Comparison of ENCODE assay signal across 16 mouse cellular contexts in genomic region chr3:108363626-108364025, GRCm38 (mm10). TPM values are rescaled to one million over a fixed set of nuclear protein-coding genes. Genes with fewer than 3 reads are reported as not detected.
DNase-seq lines count a peak whose midpoint lies in the region; ATAC-seq and TF ChIP-seq lines count a peak whose summit lies in the region.
"Had no signal": no experiment of that assay in that cellular context is flagged by ENCODE, and none has a peak within 500 bp of the region (broad histone marks: within the 10 kb centered on the region; RNA-seq: fewer than 3 reads in every experiment).

No protein-coding gene starts in this region.

- H3K4me1 ChIP-seq in forebrain, embryonic 14.5 days (ENCODE audit: control insufficient read depth, insufficient read depth, low read length), result peaks cover 4% of the 10 kb centered on the region; the same call in 1 of the 2 replicates
- H3K4me1 ChIP-seq in forebrain, embryonic 10.5 days, result peaks cover 53% of the 10 kb centered on the region
- H3K4me1 ChIP-seq in forebrain, postnatal 0 days (ENCODE audit: insufficient read depth), result 0 out of 2 replicates have a peak, but pooled peaks cover 4% of the 10 kb centered on the region

- intact Hi-C loops in left cerebral cortex, postnatal 14 days (cut with DNase I), result no loop called here
- intact Hi-C loops in heart, postnatal 10 days (cut with DNase I), result loop anchor here (5.0 kb wide), 1 partner anchor 51 kb away; no protein-coding TSS in a partner anchor

- TF ChIP-seq CTCF in forebrain, postnatal 0 days (IDR thresholded peaks at IDR 0.05; ENCODE audit: low read depth), result no peak

- no peak overlapping the region for H3K27ac ChIP-seq in forebrain, embryonic 14.5 days (ENCODE audit: low read depth, low read length)
- no peak overlapping the region for H3K27ac ChIP-seq in forebrain, embryonic 10.5 days
- no peak overlapping the region for H3K27ac ChIP-seq in forebrain, postnatal 0 days (ENCODE audit: low read depth, low read length)
- H3K27ac ChIP-seq: neural tube, embryonic 12.5 days had no signal

- no peak overlapping the region for H3K4me3 ChIP-seq in forebrain, embryonic 14.5 days (ENCODE audit: low read depth, low read length)
- no peak overlapping the region for H3K4me3 ChIP-seq in forebrain, embryonic 10.5 days
- no peak overlapping the region for H3K4me3 ChIP-seq in forebrain, postnatal 0 days (ENCODE audit: low read depth, low read length)
- H3K4me3 ChIP-seq: neural tube, embryonic 12.5 days had no signal

- H3K4me2 ChIP-seq in forebrain, embryonic 14.5 days (ENCODE audit: low read length), result no peak overlapping the region
- H3K4me2 ChIP-seq in forebrain, postnatal 0 days (ENCODE audit: low read depth), result no peak overlapping the region
- H3K4me2 ChIP-seq: neural tube, embryonic 12.5 days had no signal

- peak; percentile 37 for DNase-seq in forebrain, embryonic 14.5 days (ENCODE audit: low spot score)
- no peak for DNase-seq in forebrain, embryonic 10.5 days (ENCODE audit: extremely low spot score, low spot score)
- peak; percentile 40 to 62 for DNase-seq in left cerebral cortex, postnatal 14 days (ENCODE audit: low spot score in 2 of 2)
- no peak for DNase-seq in left cerebral cortex, adult 8-10 months (ENCODE audit: low spot score in 2 of 2)
- DNase-seq in forebrain, postnatal 0 days, result no peak
- DNase-seq in heart, postnatal 10 days, result peak; percentile 37 to 55
- no peak for DNase-seq in thymus, postnatal 10 days (ENCODE audit: low spot score in 2 of 2)
- DNase-seq in thymus, postnatal 36 days, result no peak
- DNase-seq: cerebellum, postnatal 14 days; kidney, adult 8-10 months; right cerebral cortex, postnatal 4 days had no signal

- no peak for ATAC-seq in forebrain, embryonic 14.5 days
- peak; percentile 44 for ATAC-seq in forebrain, postnatal 0 days
- ATAC-seq: activated CD4-positive, CD25-positive, alpha-beta regulatory T cell, adult 4 months had no signal

- peaks cover under 1% of the 10 kb centered on the region; the same call in 1 of the 2 replicates for H3K36me3 ChIP-seq in forebrain, embryonic 14.5 days (ENCODE audit: control insufficient read depth, insufficient read depth, low read length)
- H3K36me3 ChIP-seq in forebrain, embryonic 10.5 days (replicated peaks), result no peaks in the 10 kb centered on the region
- H3K36me3 ChIP-seq in forebrain, postnatal 0 days (ENCODE audit: insufficient read depth), result no peaks in the 10 kb centered on the region; the same call in 1 of the 2 replicates

- H3K9me3 ChIP-seq in forebrain, embryonic 14.5 days (replicated peaks; ENCODE audit: control insufficient read depth, low read length), result no peaks in the 10 kb centered on the region
- no peaks in the 10 kb centered on the region for H3K9me3 ChIP-seq in forebrain, embryonic 10.5 days
- H3K9me3 ChIP-seq in forebrain, postnatal 0 days (ENCODE audit: low read length), result no peaks in the 10 kb centered on the region
- H3K9me3 ChIP-seq: neural tube, embryonic 12.5 days had no signal

- no peaks in the 10 kb centered on the region for H3K27me3 ChIP-seq in forebrain, embryonic 14.5 days (replicated peaks; ENCODE audit: control insufficient read depth, insufficient read depth, low read length)
- H3K27me3 ChIP-seq in forebrain, embryonic 10.5 days (ENCODE audit: poor library complexity, severe bottlenecking), result no peaks in the 10 kb centered on the region
- no peaks in the 10 kb centered on the region for H3K27me3 ChIP-seq in forebrain, postnatal 0 days (ENCODE audit: insufficient read depth, low read length)
- H3K27me3 ChIP-seq: neural tube, embryonic 12.5 days had no signal

- no peak overlapping the region for H3K9ac ChIP-seq in forebrain, embryonic 14.5 days (ENCODE audit: low read length)
- H3K9ac ChIP-seq in forebrain, postnatal 0 days, result no peak overlapping the region
- H3K9ac ChIP-seq: neural tube, embryonic 12.5 days had no signal

- WGBS in forebrain, embryonic 14.5 days, result 72% methylated on average over 3 of the region's 3 CpGs
- WGBS in forebrain, embryonic 10.5 days, result 79% methylated on average over 3 of the region's 3 CpGs
- 61% methylated on average over 3 of the region's 3 CpGs for WGBS in forebrain, postnatal 0 days

RNA-seq across cellular contexts. Expression of gene Mybphl, which starts 1.1 kb away (rescaled TPM):
- polyA plus RNA-seq in forebrain, embryonic 14.5 days (2014; fragmentation: Nextera tagmentation; extraction: Ambion mirVana), result not detected in 2 replicates
- polyA plus RNA-seq in forebrain, embryonic 10.5 days (2016; fragmentation: Nextera tagmentation; extraction: Ambion mirVana), result not detected in 2 replicates
- total RNA-seq in left cerebral cortex, postnatal 14 days (2021), result under 1 TPM in 1 of 2 experiments, not detected in 1; 0.55 TPM
- total RNA-seq in left cerebral cortex, adult 8-10 months (2022), result not detected
- total RNA-seq in forebrain, postnatal 0 days (2014; rRNA removed), result not detected in 2 replicates
- polyA plus RNA-seq in forebrain, postnatal 0 days (2015; fragmentation: Nextera tagmentation; extraction: Ambion mirVana), result not detected in 2 replicates
- 10 to 100 TPM; 18.1 to 41.9 TPM for total RNA-seq in heart, postnatal 10 days (2021)
- total RNA-seq: ES-E14; granulocyte monocyte progenitor cell, adult 5-6 weeks; liver, adult 2 months had no signal
- polyA plus RNA-seq: activated CD4-positive, CD25-positive, alpha-beta regulatory T cell, adult 4 months; liver, adult 2 months had no signal

RNA-seq across cellular contexts. Expression of gene Psrc1, which starts 20.0 kb away (rescaled TPM):
- 32.6 and 42.0 TPM in 2 replicates for polyA plus RNA-seq in forebrain, embryonic 14.5 days (2014; fragmentation: Nextera tagmentation; extraction: Ambion mirVana)
- polyA plus RNA-seq in forebrain, embryonic 10.5 days (2016; fragmentation: Nextera tagmentation; extraction: Ambion mirVana), result 115 and 117 TPM in 2 replicates
- total RNA-seq in left cerebral cortex, postnatal 14 days (2021), result 10 to 100 TPM; 14.7 to 15.8 TPM
- total RNA-seq in left cerebral cortex, adult 8-10 months (2022), result 10 to 100 TPM; 11.1 to 13.8 (median 11.7) TPM
- total RNA-seq in forebrain, postnatal 0 days (2014; rRNA removed), result 9.5 and 10.5 TPM in 2 replicates
- 6.5 and 7.0 TPM in 2 replicates for polyA plus RNA-seq in forebrain, postnatal 0 days (2015; fragmentation: Nextera tagmentation; extraction: Ambion mirVana)
- 1 to 10 TPM; 2.9 to 4.1 TPM for total RNA-seq in heart, postnatal 10 days (2021)
- total RNA-seq: liver, adult 2 months had no signal

RNA-seq across cellular contexts. Expression of gene Celsr2, which starts 51.7 kb away (rescaled TPM):
- 38.4 and 39.9 TPM in 2 replicates for polyA plus RNA-seq in forebrain, embryonic 14.5 days (2014; fragmentation: Nextera tagmentation; extraction: Ambion mirVana)
- 32.1 and 35.1 TPM in 2 replicates for polyA plus RNA-seq in forebrain, embryonic 10.5 days (2016; fragmentation: Nextera tagmentation; extraction: Ambion mirVana)
- 100 to 1,000 TPM; 182 to 194 TPM for total RNA-seq in left cerebral cortex, postnatal 14 days (2021)
- 100 to 1,000 TPM; 145 to 152 (median 149) TPM for total RNA-seq in left cerebral cortex, adult 8-10 months (2022)
- total RNA-seq in forebrain, postnatal 0 days (2014; rRNA removed), result 39.0 and 51.4 TPM in 2 replicates
- 14.4 and 24.5 TPM in 2 replicates for polyA plus RNA-seq in forebrain, postnatal 0 days (2015; fragmentation: Nextera tagmentation; extraction: Ambion mirVana)
- 1 to 10 TPM; 7.4 to 7.6 TPM for total RNA-seq in heart, postnatal 10 days (2021)

Comparison
In these comparisons a context has a peak if more than half of its experiments do, and no peak if none do; other contexts are left out.
1. DNase-seq: peak in forebrain, embryonic 14.5 days (single experiment), left cerebral cortex, postnatal 14 days (2 of 2) and heart, postnatal 10 days (2 of 2); none in forebrain, embryonic 10.5 days (single experiment), left cerebral cortex, adult 8-10 months (0 of 2), forebrain, postnatal 0 days (single experiment), thymus, postnatal 10 days (0 of 2) and thymus, postnatal 36 days (0 of 2).
2. RNA of gene Mybphl, which starts 1.1 kb away (total RNA-seq): 18.1 to 41.9 TPM in heart, postnatal 10 days; 0.55 TPM in left cerebral cortex, postnatal 14 days, not detected in left cerebral cortex, adult 8-10 months and not detected in forebrain, postnatal 0 days; every median in the first group is over 10 times any median in the second.